Mouse (Mus musculus) lung, postnatal 0 days (tissue): ENCODE measurements at regions not wholly inside any gene's neighbourhood (a gene's known extent, or its start where the extent isn't known, plus 50 kb on each side); places are given as distances from the start of the nearest gene placed in this dataset.

Experiments
- ATAC-seq: fragments of 200-750 bp; cut with Nextera tagmentation; 2 replicates; pipeline ENCODE4 v1.8.0; 2017; ENCODE audit warnings: moderate library complexity
- DNase-seq: peaks from one replicate; pipeline ENCODE4 v3.0.0-alpha.2; 2016; ENCODE audit warnings: low spot score
- H3K27ac ChIP-seq: fragments of 300-500 bp; sonication (generic); 2 replicates; pipeline ENCODE4 v1.5.1; 2014; ENCODE audit warnings: antibody characterized with exemption, mild to moderate bottlenecking, low read length, mixed read lengths
- H3K27me3 ChIP-seq: fragments of 300-500 bp; sonication (generic); replicated peaks from 2 replicates; pipeline ENCODE4 v1.6.1; 2014; ENCODE audit warnings: low read length, mixed read lengths; ENCODE audit not compliant: insufficient read depth
- H3K36me3 ChIP-seq: fragments of 300-500 bp; sonication (generic); 2 replicates; pipeline ENCODE4 v1.6.1; 2014; ENCODE audit warnings: low read length, mixed read lengths; ENCODE audit not compliant: insufficient read depth
- H3K4me1 ChIP-seq: fragments of 300-500 bp; sonication (generic); 2 replicates; pipeline ENCODE4 v1.6.1; 2014; ENCODE audit warnings: antibody characterized with exemption, low read depth, low read length, mixed read lengths; ENCODE audit not compliant: insufficient read depth
- H3K4me2 ChIP-seq: fragments of 300-500 bp; sonication (generic); replicated peaks from 2 replicates; pipeline ENCODE4 v1.6.1; 2014; ENCODE audit warnings: low read depth, mild to moderate bottlenecking, low read length, moderate library complexity, mixed read lengths
- H3K4me3 ChIP-seq: fragments of 300-500 bp; sonication (generic); 2 replicates; pipeline ENCODE4 v1.5.1; 2014; ENCODE audit warnings: low read depth, low read length
- H3K9ac ChIP-seq: fragments of 300-500 bp; sonication (generic); replicated peaks from 2 replicates; pipeline ENCODE4 v1.6.1; 2014; ENCODE audit warnings: low read depth, mild to moderate bottlenecking
- H3K9me3 ChIP-seq: fragments of 300-500 bp; sonication (generic); 2 replicates; pipeline ENCODE4 v1.6.1; 2016; ENCODE audit warnings: low read length, mixed read lengths
- CTCF ChIP-seq: IDR thresholded peaks from 2 replicates; pipeline ENCODE4 v1.5.1; 2016; ENCODE audit warnings: antibody characterized with exemption, mild to moderate bottlenecking
- EP300 ChIP-seq: IDR thresholded peaks from 2 replicates; pipeline ENCODE4 v1.6.1; 2016; ENCODE audit warnings: antibody characterized with exemption, mild to moderate bottlenecking, control low read depth
- WGBS: fragments of 180-500 bp; shearing (Covaris S2); extraction: QIAGEN DNeasy Blood & Tissue Kit; methylation state at CpG from one replicate; pipeline ENCODE4 v1.1.7; 2014; 5-methylcytosine and 5-hydroxymethylcytosine counted together

GRCm38 (mm10) chr15:19162119-19162888 is 343.6 kb downstream of the Cdh10 start:
- Histone ChIP-seq H3K4me3 (no peak overlapping the region), H3K4me1 (no peaks in the 10 kb centered on the region), H3K9me3 (no peaks in the 10 kb centered on the region), H3K27me3 (no peaks in the 10 kb centered on the region), H3K27ac (no peak overlapping the region), H3K4me2 (no peak overlapping the region), H3K9ac (no peak overlapping the region), H3K36me3 (no peaks in the 10 kb centered on the region)
- 63% methylated on average over 6 of the region's 6 CpGs for WGBS
- peak; percentile 25; the same call in 1 of the 2 replicates for ATAC-seq
- TF ChIP-seq EP300: no peak
- no peak for TF ChIP-seq CTCF
- no peak for DNase-seq

GRCm38 (mm10) chr15:19175470-19175869 is 356.7 kb downstream of the Cdh10 start:
- Histone ChIP-seq H3K27me3 (no peaks in the 10 kb centered on the region), H3K36me3 (no peaks in the 10 kb centered on the region), H3K4me1 (no peaks in the 10 kb centered on the region), H3K4me3 (no peak overlapping the region), H3K9ac (no peak overlapping the region), H3K9me3 (no peaks in the 10 kb centered on the region), H3K27ac (no peak overlapping the region), H3K4me2 (no peak overlapping the region)
- DNase-seq (no peak), ATAC-seq (no peak)
- WGBS: 28% methylated on average over 4 of the region's 4 CpGs
- TF ChIP-seq CTCF (no peak), EP300 (no peak)
